Mouse (Mus musculus): ENCODE data around the gene Klra6.
"Not testable (repeated sequence)": the region's sequence is repeated elsewhere in the genome, so short reads cannot be mapped to it uniquely, and the experiment has no call there.

GRCm38 (mm10) chr6:130031493-130032089 lies 4.8 kb upstream of the Klra6 start:
- TF ChIP-seq POLR2A (IDR thresholded peaks at IDR 0.05; ENCODE audit: low read depth, low read length); CTCF (conservative IDR thresholded peaks at IDR 0.05; ENCODE audit: insufficient read depth, insufficient read length, low read depth, low read length): not testable (repeated sequence)

Data from kidney, adult 2 months (tissue).